Mouse (Mus musculus): Measurements from ENCODE around the gene Ccdc69. TPM values are rescaled to one million over a fixed set of nuclear protein-coding genes. Genes with fewer than 3 reads are reported as not detected.

The Ccdc69 gene
- polyA plus RNA-seq, 1 experiment from 2014 or later = 0.50 TPM

GRCm38 (mm10) chr11:55015264-55015663, 62.7 kb downstream of the Ccdc69 start:
- Histone ChIP-seq H3K4me2 (ENCODE audit: low read length) (no peak overlapping the region), H3K27ac (ENCODE audit: low read depth, low read length) (peak overlapping the region; percentile 76), H3K4me1 (ENCODE audit: control insufficient read depth, insufficient read depth, low read depth, low read length) (peaks cover 18% of the 10 kb centered on the region), H3K9ac (ENCODE audit: low read depth, low read length) (no peak overlapping the region), H3K27me3 (replicated peaks; ENCODE audit: control insufficient read depth, insufficient read depth, low read length) (no peaks in the 10 kb centered on the region), H3K4me3 (ENCODE audit: low read length) (no peak overlapping the region), H3K9me3 (ENCODE audit: control insufficient read depth, low read length) (no peaks in the 10 kb centered on the region), H3K36me3 (ENCODE audit: control insufficient read depth, insufficient read depth, low read length) (peaks cover 3% of the 10 kb centered on the region; the same call in 1 of the 2 replicates)
- peak; percentile 86 for ATAC-seq
- WGBS = 47% methylated on average over 3 of the region's 3 CpGs

- H3K27me3 ChIP-seq (replicated peaks; ENCODE audit: control insufficient read depth, insufficient read depth, low read length) = no peaks in the 10 kb centered on the region
- H3K4me2 ChIP-seq (ENCODE audit: low read length) = no peak overlapping the region
- 75% methylated on average over 6 of the region's 6 CpGs for WGBS
- no peak overlapping the region for H3K9ac ChIP-seq (ENCODE audit: low read depth, low read length)
- peaks cover 18% of the 10 kb centered on the region for H3K4me1 ChIP-seq (ENCODE audit: control insufficient read depth, insufficient read depth, low read depth, low read length)
- no peak overlapping the region for H3K4me3 ChIP-seq (ENCODE audit: low read length)
- no peak for ATAC-seq
- H3K9me3 ChIP-seq (ENCODE audit: control insufficient read depth, low read length) = no peaks in the 10 kb centered on the region
- H3K36me3 ChIP-seq (ENCODE audit: control insufficient read depth, insufficient read depth, low read length) = peaks cover 5% of the 10 kb centered on the region
- no peak overlapping the region for H3K27ac ChIP-seq (ENCODE audit: low read depth, low read length)
These were observed 64.1 kb downstream of the Ccdc69 start for GRCm38 (mm10) chr11:55013802-55014201.

- ATAC-seq = no peak
- Histone ChIP-seq H3K9ac (ENCODE audit: low read depth, low read length) (no peak overlapping the region), H3K4me3 (ENCODE audit: low read length) (no peak overlapping the region), H3K36me3 (ENCODE audit: control insufficient read depth, insufficient read depth, low read length) (peaks cover 7% of the 10 kb centered on the region), H3K9me3 (ENCODE audit: control insufficient read depth, low read length) (no peaks in the 10 kb centered on the region), H3K27ac (ENCODE audit: low read depth, low read length) (no peak overlapping the region), H3K27me3 (replicated peaks; ENCODE audit: control insufficient read depth, insufficient read depth, low read length) (no peaks in the 10 kb centered on the region), H3K4me1 (ENCODE audit: control insufficient read depth, insufficient read depth, low read depth, low read length) (peaks cover 18% of the 10 kb centered on the region), H3K4me2 (ENCODE audit: low read length) (no peak overlapping the region)
- WGBS = 80% methylated on average over 5 of the region's 5 CpGs
These were observed 65.1 kb downstream of the Ccdc69 start for GRCm38 (mm10) chr11:55012551-55013521.

- no peak overlapping the region for H3K4me2 ChIP-seq (ENCODE audit: low read length)
- H3K4me1 ChIP-seq (ENCODE audit: control insufficient read depth, insufficient read depth, low read depth, low read length) = peaks cover 13% of the 10 kb centered on the region
- no peak overlapping the region for H3K9ac ChIP-seq (ENCODE audit: low read depth, low read length)
- no peak overlapping the region for H3K4me3 ChIP-seq (ENCODE audit: low read length)
- WGBS = 91% methylated on average over 3 of the region's 3 CpGs
- ATAC-seq = no peak
- H3K27ac ChIP-seq (ENCODE audit: low read depth, low read length) = no peak overlapping the region
- H3K27me3 ChIP-seq (replicated peaks; ENCODE audit: control insufficient read depth, insufficient read depth, low read length) = no peaks in the 10 kb centered on the region
- H3K9me3 ChIP-seq (ENCODE audit: control insufficient read depth, low read length) = no peaks in the 10 kb centered on the region
- H3K36me3 ChIP-seq (ENCODE audit: control insufficient read depth, insufficient read depth, low read length) = peaks cover 10% of the 10 kb centered on the region
These were observed 66.5 kb downstream of the Ccdc69 start for GRCm38 (mm10) chr11:55011440-55011839.

GRCm38 (mm10) chr11:55008230-55008629, 69.7 kb downstream of the Ccdc69 start:
- Histone ChIP-seq H3K27ac (ENCODE audit: low read depth, low read length) (no peak overlapping the region), H3K27me3 (replicated peaks; ENCODE audit: control insufficient read depth, insufficient read depth, low read length) (no peaks in the 10 kb centered on the region), H3K9ac (ENCODE audit: low read depth, low read length) (no peak overlapping the region), H3K4me3 (ENCODE audit: low read length) (no peak overlapping the region), H3K9me3 (ENCODE audit: control insufficient read depth, low read length) (no peaks in the 10 kb centered on the region), H3K4me1 (ENCODE audit: control insufficient read depth, insufficient read depth, low read depth, low read length) (no peaks in the 10 kb centered on the region), H3K36me3 (ENCODE audit: control insufficient read depth, insufficient read depth, low read length) (peaks cover 22% of the 10 kb centered on the region), H3K4me2 (ENCODE audit: low read length) (no peak overlapping the region)
- 88% methylated on average over 6 of the region's 6 CpGs for WGBS
- ATAC-seq = no peak

GRCm38 (mm10) chr11:55005684-55006083, 72.2 kb downstream of the Ccdc69 start:
- Histone ChIP-seq H3K9me3 (ENCODE audit: control insufficient read depth, low read length) (peaks cover 2% of the 10 kb centered on the region; the same call in 1 of the 2 replicates), H3K4me2 (ENCODE audit: low read length) (no peak overlapping the region), H3K4me3 (ENCODE audit: low read length) (no peak overlapping the region), H3K9ac (ENCODE audit: low read depth, low read length) (no peak overlapping the region), H3K27ac (ENCODE audit: low read depth, low read length) (no peak overlapping the region), H3K36me3 (ENCODE audit: control insufficient read depth, insufficient read depth, low read length) (peaks cover 35% of the 10 kb centered on the region), H3K4me1 (ENCODE audit: control insufficient read depth, insufficient read depth, low read depth, low read length) (no peaks in the 10 kb centered on the region), H3K27me3 (replicated peaks; ENCODE audit: control insufficient read depth, insufficient read depth, low read length) (no peaks in the 10 kb centered on the region)
- no peak for ATAC-seq
- WGBS = 87% methylated on average over 5 of the region's 5 CpGs

GRCm38 (mm10) chr11:55004970-55005502, 72.9 kb downstream of the Ccdc69 start:
- H3K4me2 ChIP-seq (ENCODE audit: low read length) = no peak overlapping the region
- H3K4me1 ChIP-seq (ENCODE audit: control insufficient read depth, insufficient read depth, low read depth, low read length) = no peaks in the 10 kb centered on the region
- no peaks in the 10 kb centered on the region for H3K27me3 ChIP-seq (replicated peaks; ENCODE audit: control insufficient read depth, insufficient read depth, low read length)
- no peak overlapping the region for H3K4me3 ChIP-seq (ENCODE audit: low read length)
- peaks cover 2% of the 10 kb centered on the region; the same call in 1 of the 2 replicates for H3K9me3 ChIP-seq (ENCODE audit: control insufficient read depth, low read length)
- H3K36me3 ChIP-seq (ENCODE audit: control insufficient read depth, insufficient read depth, low read length) = peaks cover 33% of the 10 kb centered on the region
- 76% methylated on average over 7 of the region's 7 CpGs for WGBS
- ATAC-seq = no peak
- H3K9ac ChIP-seq (ENCODE audit: low read depth, low read length) = no peak overlapping the region
- no peak overlapping the region for H3K27ac ChIP-seq (ENCODE audit: low read depth, low read length)

Other genes starting within 250 kb of the Ccdc69 start
- gene Lyrm7, start 217.2 kb downstream of the Ccdc69 start, polyA plus RNA-seq (2015; fragmentation: Nextera tagmentation; extraction: Ambion mirVana) = 10.4 and 10.6 TPM in 2 replicates
- gene Hint1, start 211.7 kb downstream of the Ccdc69 start, polyA plus RNA-seq (2015; fragmentation: Nextera tagmentation; extraction: Ambion mirVana) = 728 and 827 TPM in 2 replicates
- 78.5 and 78.8 TPM in 2 replicates for gene Gpx3, start 175.7 kb downstream of the Ccdc69 start, polyA plus RNA-seq (2015; fragmentation: Nextera tagmentation; extraction: Ambion mirVana)
- gene Tnip1, start 115.2 kb downstream of the Ccdc69 start, polyA plus RNA-seq (2015; fragmentation: Nextera tagmentation; extraction: Ambion mirVana) = 19.6 and 20.4 TPM in 2 replicates
- gene Anxa6, start 44.7 kb downstream of the Ccdc69 start, polyA plus RNA-seq (2015; fragmentation: Nextera tagmentation; extraction: Ambion mirVana) = 72.4 and 84.0 TPM in 2 replicates
- gene Gm2a, start 20.0 kb upstream of the Ccdc69 start, polyA plus RNA-seq (2015; fragmentation: Nextera tagmentation; extraction: Ambion mirVana) = 39.0 and 45.8 TPM in 2 replicates
- not detected in 2 replicates for gene Slc36a3, start 73.6 kb upstream of the Ccdc69 start, polyA plus RNA-seq (2015; fragmentation: Nextera tagmentation; extraction: Ambion mirVana)
- 0.56 and 0.87 TPM in 2 replicates for gene Slc36a2, start 106.9 kb upstream of the Ccdc69 start, polyA plus RNA-seq (2015; fragmentation: Nextera tagmentation; extraction: Ambion mirVana)
- 4.4 and 4.6 TPM in 2 replicates for gene Slc36a1, start 126.2 kb upstream of the Ccdc69 start, polyA plus RNA-seq (2015; fragmentation: Nextera tagmentation; extraction: Ambion mirVana)

Data from hindbrain, embryonic 16.5 days (tissue).